Mouse (Mus musculus) ES-Bruce4 (cell line): ENCODE results near the gene Trip12. TPM values are rescaled to one million over a fixed set of nuclear protein-coding genes. Genes with fewer than 3 reads are reported as not detected.

Experiments
- H3K27ac ChIP-seq: 2 replicates; pipeline ENCODE4 v1.5.1; 2012; ENCODE audit warnings: low read length, inconsistent platforms; ENCODE audit not compliant: insufficient read depth
- H3K27me3 ChIP-seq: 2 replicates; pipeline ENCODE4 v1.6.1; 2012; ENCODE audit warnings: mild to moderate bottlenecking, low read length, inconsistent platforms; ENCODE audit not compliant: control insufficient read depth, poor library complexity, insufficient read depth, severe bottlenecking
- H3K36me3 ChIP-seq: 2 replicates; pipeline ENCODE4 v1.6.1; 2012; ENCODE audit warnings: inconsistent platforms, mild to moderate bottlenecking, low read length, moderate library complexity; ENCODE audit not compliant: control insufficient read depth, poor library complexity, insufficient read depth, severe bottlenecking
- H3K4me1 ChIP-seq: one replicate; pipeline ENCODE4 v1.8.1; 2011; ENCODE audit warnings: low read length; ENCODE audit not compliant: control insufficient read depth, insufficient read depth
- H3K4me3 ChIP-seq: 2 replicates; pipeline ENCODE4 v1.5.1; 2011; ENCODE audit warnings: low read depth, mild to moderate bottlenecking, low read length
- H3K9ac ChIP-seq: 2 replicates; pipeline ENCODE4 v1.6.1; 2012; ENCODE audit warnings: low read depth, mild to moderate bottlenecking, inconsistent platforms; ENCODE audit not compliant: poor library complexity, severe bottlenecking
- H3K9me3 ChIP-seq: replicated peaks from 2 replicates; pipeline ENCODE4 v1.6.1; 2012; ENCODE audit warnings: mild to moderate bottlenecking, low read length, inconsistent platforms; ENCODE audit not compliant: control insufficient read depth, poor library complexity, insufficient read depth, severe bottlenecking
- CTCF ChIP-seq: IDR thresholded peaks from one replicate; pipeline ENCODE4 v1.8.1; 2011; ENCODE audit warnings: low read depth, low read length
- EP300 ChIP-seq: IDR thresholded peaks from 2 replicates; pipeline ENCODE4 v1.6.1; 2011; ENCODE audit warnings: low read depth, low read length; ENCODE audit not compliant: insufficient read depth
- POLR2A ChIP-seq: IDR thresholded peaks from one replicate; pipeline ENCODE4 v1.8.1; 2011; ENCODE audit warnings: low read length; ENCODE audit not compliant: insufficient read depth
- polyA plus RNA-seq: library from polyadenylated mRNA; stranded (reverse); fragments of >200 nt; gene quantifications from 2 replicates; pipeline ENCODE4 v1.2.4, GENCODE M21; 2011; ENCODE audit warnings: low read depth; ENCODE audit not compliant: missing spikeins, insufficient read depth, insufficient read length

Trip12 gene
- polyA plus RNA-seq, 1 experiment = 675 TPM

DNA sequence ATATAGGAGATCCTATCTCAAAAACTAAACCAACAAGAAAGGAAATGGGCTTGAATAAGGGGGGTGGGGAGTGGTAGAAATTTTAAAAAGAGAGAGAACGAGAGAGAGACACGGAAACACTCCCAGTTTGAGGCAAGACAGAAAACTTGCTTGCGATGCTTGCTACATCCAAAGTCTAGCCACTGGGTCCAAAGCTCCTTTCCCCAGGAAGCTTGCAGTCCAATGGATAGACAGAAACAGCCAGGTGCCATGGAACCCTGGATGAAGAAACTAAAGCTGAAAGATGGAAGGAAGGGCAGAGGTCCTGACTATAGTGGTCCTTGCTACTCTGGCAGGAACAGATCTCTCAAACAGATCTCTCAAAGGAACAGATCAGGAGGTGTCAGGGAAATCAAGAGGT lies 8.0 kb upstream of the Trip12 start:
- Histone ChIP-seq H3K36me3 (peaks cover 15% of the 10 kb centered on the region), H3K27ac (peak overlapping the region; percentile 97), H3K27me3 (no peaks in the 10 kb centered on the region), H3K4me3 (peak overlapping the region; percentile 97), H3K4me1 (peaks cover 6% of the 10 kb centered on the region), H3K9me3 (no peaks in the 10 kb centered on the region), H3K9ac (peak overlapping the region; percentile 88)
- TF ChIP-seq EP300 (no peak), CTCF (no peak), POLR2A (no peak)

GRCm38 (mm10) chr1:84847698-84848097 lies 7.4 kb upstream of the Trip12 start:
- Histone ChIP-seq H3K9ac (peak overlapping the region; percentile 88), H3K4me3 (peak overlapping the region; percentile 49), H3K27me3 (no peaks in the 10 kb centered on the region), H3K4me1 (peaks cover 6% of the 10 kb centered on the region), H3K36me3 (peaks cover 17% of the 10 kb centered on the region), H3K27ac (peak overlapping the region; percentile 97), H3K9me3 (no peaks in the 10 kb centered on the region)
- TF ChIP-seq EP300 (no peak), POLR2A (no peak), CTCF (no peak)

- peaks cover 3% of the 10 kb centered on the region for H3K4me1 ChIP-seq
- H3K27me3 ChIP-seq = no peaks in the 10 kb centered on the region
- H3K9ac ChIP-seq = no peak overlapping the region
- H3K27ac ChIP-seq = no peak overlapping the region; the same call in 1 of the 2 replicates
- TF ChIP-seq CTCF (no peak), EP300 (no peak), POLR2A (no peak)
- no peak overlapping the region for H3K4me3 ChIP-seq
- H3K36me3 ChIP-seq = peaks cover 22% of the 10 kb centered on the region
- H3K9me3 ChIP-seq = no peaks in the 10 kb centered on the region
Observed at GRCm38 (mm10) chr1:84843366-84843765, 3.0 kb upstream of the Trip12 start.

DNA sequence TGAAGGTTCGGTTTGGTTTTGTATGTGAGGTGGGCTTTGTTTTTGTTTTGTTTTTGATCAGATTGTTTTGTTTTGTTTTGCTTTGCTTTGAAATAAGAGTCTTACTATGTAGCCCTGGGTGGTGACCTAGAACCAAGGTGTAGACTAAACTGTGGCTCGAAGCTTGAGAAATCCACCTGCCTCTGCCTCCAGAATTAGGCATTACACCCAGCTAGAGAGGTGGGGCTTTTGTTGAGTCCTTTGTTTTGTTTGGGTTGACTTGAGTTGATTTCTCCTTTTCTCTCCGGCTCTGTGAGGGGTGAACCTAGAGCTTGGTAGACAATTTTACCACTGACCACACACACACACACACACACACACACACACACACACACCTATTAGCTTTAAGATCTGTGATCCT lies 745 bp upstream of the Trip12 start:
- no peaks in the 10 kb centered on the region for H3K9me3 ChIP-seq
- no peaks in the 10 kb centered on the region for H3K4me1 ChIP-seq
- peak overlapping the region; percentile 100; the same call in 1 of the 2 replicates for H3K9ac ChIP-seq
- H3K4me3 ChIP-seq = no peak overlapping the region
- H3K27ac ChIP-seq = peak overlapping the region; percentile 72
- no peaks in the 10 kb centered on the region for H3K27me3 ChIP-seq
- H3K36me3 ChIP-seq = peaks cover 16% of the 10 kb centered on the region
- TF ChIP-seq POLR2A = no peak
- TF ChIP-seq CTCF = no peak
- TF ChIP-seq EP300 = no peak

GRCm38 (mm10) chr1:84839309-84840017 lies 853 bp downstream of the Trip12 start, which contains the start of gene Fbxo36:
Gene Fbxo36, plus strand, starts transcription at chr1:84839841.
- no peaks in the 10 kb centered on the region for H3K4me1 ChIP-seq
- peak within 1 kb of the TSS; percentile 73 for H3K27ac ChIP-seq
- H3K9ac ChIP-seq = peak within 1 kb of the TSS; percentile 100
- TF ChIP-seq CTCF (no peak), POLR2A (no peak), EP300 (no peak)
- H3K27me3 ChIP-seq = no peaks in the 10 kb centered on the region
- peaks cover 16% of the 10 kb centered on the region for H3K36me3 ChIP-seq
- no peaks in the 10 kb centered on the region for H3K9me3 ChIP-seq
- peak within 1 kb of the TSS; percentile 97 for H3K4me3 ChIP-seq

DNA sequence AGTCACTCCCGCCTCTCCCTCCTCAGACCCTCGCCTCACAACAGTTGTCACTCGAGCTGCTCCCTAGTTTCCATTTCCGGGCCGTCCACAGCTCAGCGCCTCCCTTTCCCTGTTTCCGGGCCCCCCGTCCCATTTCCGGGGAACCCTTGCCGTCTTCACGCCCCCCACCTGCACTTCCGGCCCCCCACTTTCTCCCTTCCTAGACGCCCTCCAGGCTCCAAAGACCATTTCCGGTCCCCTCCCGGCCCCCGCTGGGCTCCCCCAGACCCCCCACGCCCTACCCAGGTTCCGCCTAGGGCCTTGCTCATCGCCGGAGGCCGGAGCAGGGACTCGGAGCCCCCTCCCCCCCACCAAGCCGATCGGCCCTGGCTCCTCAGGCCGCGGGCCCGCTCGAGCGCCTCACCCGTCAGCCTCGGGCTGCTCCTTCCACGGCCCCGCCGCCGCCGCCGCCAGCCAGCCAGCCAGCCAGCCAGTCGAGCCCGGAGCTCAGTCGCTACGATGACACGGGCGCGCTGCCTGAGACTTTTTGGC lies 1.6 kb downstream of the Trip12 start:
- H3K4me1 ChIP-seq = peaks cover 3% of the 10 kb centered on the region
- TF ChIP-seq EP300 (no peak), CTCF (no peak), POLR2A (no peak)
- H3K9me3 ChIP-seq = no peaks in the 10 kb centered on the region
- H3K36me3 ChIP-seq = peaks cover 16% of the 10 kb centered on the region
- peak overlapping the region; percentile 73 for H3K27ac ChIP-seq
- peak overlapping the region; percentile 97 for H3K4me3 ChIP-seq
- H3K9ac ChIP-seq = peak overlapping the region; percentile 100
- no peaks in the 10 kb centered on the region for H3K27me3 ChIP-seq
